Mouse (Mus musculus) natural killer cell, adult 2 months (primary cell): ENCODE data around the gene Mfsd4b2.
"Not testable (repeated sequence)": the region's sequence is repeated elsewhere in the genome, so short reads cannot be mapped to it uniquely, and the experiment has no call there.

Experiments used
- DNase-seq, 2 experiments: peaks; one replicate each; pipeline ENCODE4 v3.0.0; 2022; ENCODE audit warnings: low spot score in 2 of 2

Mfsd4b2 gene

DNA sequence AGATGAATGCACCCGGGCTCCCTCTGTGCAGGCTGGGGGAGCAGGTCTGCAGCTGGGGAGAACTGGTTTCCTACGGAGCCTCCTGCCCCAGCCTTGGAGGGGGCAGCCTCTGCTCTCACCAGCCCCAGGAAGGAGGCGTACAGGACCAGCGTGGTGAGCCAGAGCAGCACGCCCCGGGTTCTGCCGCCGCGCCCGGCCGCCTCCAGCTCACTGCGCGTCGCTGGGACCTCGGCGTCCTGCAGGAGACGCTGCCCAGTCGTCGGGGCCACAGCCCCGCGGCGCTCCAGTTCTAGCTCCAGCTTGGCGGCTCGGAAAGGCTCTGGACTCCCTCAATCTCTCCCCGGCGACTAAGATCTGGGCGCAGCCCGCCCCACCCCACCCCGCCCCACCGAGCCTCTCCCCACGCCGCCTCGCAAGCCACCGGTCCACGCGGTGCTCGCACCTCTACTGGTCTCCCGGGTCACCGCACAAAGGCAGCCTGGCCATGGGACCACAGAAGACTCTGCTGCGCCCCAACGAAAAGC is at the start of gene Mfsd4b2:
TSS of gene Mfsd4b2 (minus strand) at position 308 of the 524 bp plus-strand sequence.
- DNase-seq, result no peak

DNA sequence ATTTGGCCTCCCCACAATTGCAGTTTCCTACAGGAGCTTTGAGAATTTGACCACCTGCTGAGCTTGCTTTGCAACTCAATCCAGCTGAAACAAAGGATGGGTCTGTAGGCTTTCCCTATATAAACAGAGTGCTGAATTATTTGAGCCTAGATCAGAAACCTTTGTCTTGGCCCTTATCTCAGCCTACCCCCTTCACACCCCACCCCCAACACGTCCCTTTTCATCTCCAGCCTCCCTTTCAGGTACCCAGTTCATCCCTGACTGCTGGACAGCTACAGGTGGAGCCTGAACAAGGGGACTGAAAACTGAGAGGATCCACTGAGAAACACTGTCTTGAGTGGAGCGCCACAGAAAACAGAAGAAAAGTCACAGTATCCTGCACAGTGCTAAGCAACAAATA is 49.0 kb upstream of the Mfsd4b2 start:
- DNase-seq, result no peak

- no peak for DNase-seq
Measured at GRCm38 (mm10) chr10:39974982-39975381, 48.3 kb upstream of the Mfsd4b2 start.

DNA sequence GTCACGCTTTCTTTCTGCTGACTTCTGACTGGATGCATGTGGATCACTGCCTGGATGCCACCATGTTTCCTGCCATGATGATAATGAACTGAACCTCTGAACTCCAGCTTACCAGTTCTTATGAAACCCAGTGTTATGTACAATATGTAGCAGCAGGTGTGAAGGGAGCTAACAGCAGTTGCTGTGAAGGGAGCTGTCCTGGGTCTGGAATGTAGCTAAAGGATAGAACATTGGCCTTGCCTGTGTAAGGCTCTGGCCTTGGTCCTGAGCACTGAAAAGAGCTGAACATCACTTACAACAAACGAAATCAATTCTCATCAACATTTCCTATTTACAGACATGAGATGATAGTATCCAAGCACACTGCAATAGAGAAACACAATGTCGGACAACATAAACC is 40.8 kb upstream of the Mfsd4b2 start:
- DNase-seq, result no peak

GRCm38 (mm10) chr10:39961906-39962305 is 35.2 kb upstream of the Mfsd4b2 start:
- no peak for DNase-seq

GRCm38 (mm10) chr10:39960441-39960822 is 33.7 kb upstream of the Mfsd4b2 start:
- no peak for DNase-seq

DNA sequence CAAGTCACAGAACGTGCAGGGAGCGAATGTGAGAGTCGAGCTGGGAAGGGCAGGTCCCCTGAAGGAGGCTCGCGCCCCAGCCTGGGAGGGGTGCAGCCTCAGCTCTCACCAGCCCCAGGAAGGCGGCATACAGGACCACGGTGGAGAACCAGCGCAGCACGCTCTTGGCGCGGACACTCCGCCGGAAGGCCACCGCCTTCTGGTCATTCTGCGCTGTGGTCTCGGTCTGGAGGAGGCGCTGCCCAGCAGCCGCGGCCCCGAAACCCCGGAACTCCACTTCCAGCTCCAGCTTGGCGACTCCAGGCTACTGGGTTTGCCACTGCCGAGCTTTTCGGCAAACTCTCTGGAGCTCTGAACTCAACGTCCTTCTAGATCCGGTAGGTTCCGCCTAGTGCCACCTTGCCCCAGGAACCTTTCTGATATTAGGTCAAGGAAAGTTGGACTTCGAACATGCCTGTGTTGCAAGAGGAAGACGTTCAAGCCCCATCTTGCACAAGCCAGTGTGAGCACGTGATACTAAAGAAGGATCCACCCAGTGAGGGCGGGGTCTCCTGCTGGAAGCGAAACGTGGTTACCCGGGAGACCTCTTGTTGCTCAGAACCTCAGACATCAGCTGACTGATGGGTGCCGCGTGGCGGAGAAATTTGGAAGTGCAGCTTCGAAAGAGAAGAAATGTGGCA is 33.2 kb upstream of the Mfsd4b2 start, which contains the start of gene Mfsd4b3:
TSS of gene Mfsd4b3 (minus strand) at position 393 of the 680 bp plus-strand sequence.
- peak; percentile 92 to 93 for DNase-seq

GRCm38 (mm10) chr10:39958266-39958665 is 31.5 kb upstream of the Mfsd4b2 start:
- DNase-seq, result no peak

- no peak for DNase-seq
Measured at GRCm38 (mm10) chr10:39956340-39956878, 29.7 kb upstream of the Mfsd4b2 start.

- no peak for DNase-seq
Measured at GRCm38 (mm10) chr10:39955163-39955562, 28.4 kb upstream of the Mfsd4b2 start.

GRCm38 (mm10) chr10:39949377-39949954 is 22.7 kb upstream of the Mfsd4b2 start:
- no peak for DNase-seq

- not testable (repeated sequence) for DNase-seq
Measured at GRCm38 (mm10) chr10:39947195-39947594, 20.5 kb upstream of the Mfsd4b2 start.

- DNase-seq, result no peak
Measured at GRCm38 (mm10) chr10:39936553-39936952, 9.8 kb upstream of the Mfsd4b2 start.

- DNase-seq, result not testable (repeated sequence)
Measured at GRCm38 (mm10) chr10:39924556-39924955, 2.2 kb downstream of the Mfsd4b2 start.

- no peak for DNase-seq
Measured at GRCm38 (mm10) chr10:39912616-39913015, 14.1 kb downstream of the Mfsd4b2 start.

DNA sequence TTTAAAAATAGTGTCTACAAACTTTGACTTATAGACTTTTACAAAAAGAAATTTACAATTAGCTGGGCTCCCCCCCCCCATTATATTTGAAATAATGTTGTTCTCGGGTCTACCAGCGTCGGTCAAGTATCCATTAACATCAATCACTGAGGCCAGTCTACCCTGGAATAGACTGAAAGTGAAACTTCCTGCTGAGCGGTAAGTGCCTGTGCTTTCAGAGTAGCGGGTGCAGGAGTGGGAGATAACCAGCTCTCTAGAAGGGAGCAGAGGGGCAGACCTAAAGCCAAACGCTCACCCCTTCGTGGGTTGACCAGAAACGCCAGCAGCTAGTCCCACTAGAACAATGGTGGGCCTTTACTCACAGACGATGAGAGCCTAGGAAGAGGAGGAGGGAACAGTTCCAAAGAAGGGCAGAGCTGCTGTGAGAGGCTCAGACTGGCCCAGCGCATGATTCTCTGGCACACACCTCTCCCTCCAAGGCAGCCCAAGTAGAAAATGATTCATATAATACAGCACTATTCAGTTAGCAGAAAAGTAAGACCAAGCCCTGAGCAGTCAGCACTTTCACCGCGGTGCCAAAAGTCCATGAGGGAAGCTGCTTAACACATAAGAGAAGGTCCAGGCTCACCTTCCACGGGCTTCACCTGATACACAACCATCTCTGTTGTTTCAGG is 17.8 kb downstream of the Mfsd4b2 start:
- no peak for DNase-seq

GRCm38 (mm10) chr10:39906799-39907658 is 19.7 kb downstream of the Mfsd4b2 start:
- DNase-seq, result no peak

DNA sequence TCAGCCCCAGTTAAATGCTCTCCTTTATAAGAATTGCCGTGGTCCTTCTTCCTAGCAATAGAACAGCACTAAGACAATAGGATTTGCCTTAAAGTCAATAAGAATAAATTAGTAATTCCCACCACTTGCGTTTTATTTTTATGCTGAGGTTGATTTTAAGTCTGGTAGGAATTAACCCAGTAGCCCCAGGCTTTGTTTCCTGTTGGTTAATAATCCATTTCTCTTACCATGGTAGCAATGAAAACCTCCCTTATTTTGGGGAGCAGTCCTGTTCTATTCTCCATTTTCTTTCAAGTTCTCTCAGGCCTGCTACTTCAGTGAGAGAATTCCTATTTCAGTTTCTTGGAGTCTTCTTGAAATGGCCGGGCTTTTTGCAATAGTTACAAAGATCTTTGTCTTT is 22.5 kb downstream of the Mfsd4b2 start:
- DNase-seq, result no peak

DNA sequence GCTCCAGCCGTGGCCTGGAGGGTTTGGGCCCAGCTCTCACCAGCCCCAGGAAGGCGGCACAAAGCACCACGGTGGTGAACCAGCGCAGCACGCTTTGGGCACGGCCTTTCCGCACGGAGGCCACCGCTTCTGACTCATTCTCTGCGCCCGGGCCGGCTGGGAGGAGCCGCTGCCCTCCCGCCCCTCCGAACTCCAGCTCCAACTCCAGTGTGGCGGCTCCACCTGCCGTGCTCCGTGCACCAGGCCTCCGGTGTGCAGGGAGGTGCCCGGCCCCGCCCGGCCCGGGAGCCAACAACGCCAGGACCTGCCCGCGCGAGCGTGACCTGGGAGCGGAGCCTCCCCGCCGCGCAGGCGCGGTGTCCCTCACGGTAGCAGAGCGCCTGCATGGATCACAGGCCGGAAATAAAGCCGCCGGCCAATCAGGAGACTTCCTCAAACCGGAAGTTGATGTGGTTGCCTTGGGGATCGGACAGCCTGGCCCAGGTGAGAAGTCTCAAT is 27.8 kb downstream of the Mfsd4b2 start, which contains the start of gene Mfsd4b4:
TSS of gene Mfsd4b4 (minus strand) at position 365 of the 498 bp plus-strand sequence.
- peak; percentile 66 to 70 for DNase-seq

DNA sequence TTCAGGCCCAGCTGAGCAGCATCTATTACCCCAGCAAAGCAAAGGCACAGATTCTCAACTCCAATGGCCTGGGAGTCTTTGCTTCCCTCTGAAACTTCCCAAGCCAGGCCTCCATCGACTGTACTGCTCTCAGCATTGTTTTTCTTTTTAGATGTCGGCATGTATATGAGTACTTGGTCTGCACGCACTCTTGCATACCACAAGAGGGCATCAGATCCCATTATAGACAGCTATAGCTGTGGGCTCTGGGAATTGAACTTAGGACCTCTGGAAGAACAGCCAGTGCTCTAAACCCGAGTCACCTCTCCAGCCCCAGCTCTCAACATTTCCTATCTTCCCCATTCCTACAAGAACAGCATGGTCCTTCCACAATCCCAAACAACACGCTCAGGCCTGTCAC is 30.2 kb downstream of the Mfsd4b2 start:
- no peak for DNase-seq
